Mouse (Mus musculus): ENCODE measurements around the gene Tlx1. TPM values are rescaled to one million over a fixed set of nuclear protein-coding genes. Genes with fewer than 3 reads are reported as not detected.

The Tlx1 gene
- not detected for polyA plus RNA-seq (2014; fragmentation: Illumina TruSeq; extraction: RNeasy Lipid Tissue Mini Kit (QIAGEN cat#74804); ENCODE audit: low read depth, low replicate concordance)

DNA sequence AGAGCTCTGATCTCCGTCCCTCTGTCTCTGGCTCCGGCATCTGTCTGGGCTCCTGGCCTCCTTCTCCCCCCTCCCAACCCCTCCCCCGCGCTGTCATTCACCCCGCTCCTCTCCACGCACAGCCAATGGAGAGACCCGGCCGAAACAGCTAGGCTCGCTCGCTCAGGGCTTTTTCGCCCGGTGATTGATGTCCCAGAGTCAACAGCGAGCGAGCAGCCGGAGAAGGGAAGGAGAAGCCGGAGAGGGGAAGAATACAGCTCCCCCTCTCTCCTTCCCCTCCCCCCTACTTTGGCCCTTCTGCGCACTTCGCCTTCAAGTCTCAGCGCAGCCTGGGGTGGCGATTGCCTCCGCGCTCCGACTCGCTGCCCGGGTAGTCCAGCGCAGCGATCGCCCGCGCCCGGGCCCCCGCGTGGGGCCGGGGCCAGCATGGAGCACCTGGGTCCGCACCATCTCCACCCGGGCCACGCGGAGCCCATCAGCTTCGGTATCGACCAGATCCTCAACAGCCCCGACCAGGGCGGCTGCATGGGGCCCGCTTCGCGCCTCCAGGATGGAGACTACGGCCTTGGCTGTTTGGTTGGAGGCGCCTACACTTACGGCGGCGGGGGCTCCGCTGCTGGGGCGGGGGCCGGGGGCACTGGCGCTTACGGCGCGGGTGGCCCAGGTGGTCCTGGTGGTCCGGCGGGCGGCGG, at the start of gene Tlx1:
Gene Tlx1, plus strand, starts transcription at position 191 of the 692 bp plus-strand sequence.

Other genes with a start within 250 kb of the Tlx1 start
- gene Slf2, start 219.5 kb upstream of the Tlx1 start, polyA plus RNA-seq (2014; fragmentation: Illumina TruSeq; extraction: RNeasy Lipid Tissue Mini Kit (QIAGEN cat#74804); ENCODE audit: low read depth, low replicate concordance) = 13.1 TPM
- 35.7 TPM for gene Sema4g, start 161.6 kb upstream of the Tlx1 start, polyA plus RNA-seq (2014; fragmentation: Illumina TruSeq; extraction: RNeasy Lipid Tissue Mini Kit (QIAGEN cat#74804); ENCODE audit: low read depth, low replicate concordance)
- 5.5 TPM for gene Twnk, start 145.0 kb upstream of the Tlx1 start, polyA plus RNA-seq (2014; fragmentation: Illumina TruSeq; extraction: RNeasy Lipid Tissue Mini Kit (QIAGEN cat#74804); ENCODE audit: low read depth, low replicate concordance)
- gene Mrpl43, start 144.2 kb upstream of the Tlx1 start, polyA plus RNA-seq (2014; fragmentation: Illumina TruSeq; extraction: RNeasy Lipid Tissue Mini Kit (QIAGEN cat#74804); ENCODE audit: low read depth, low replicate concordance) = 10.2 TPM
- gene Lzts2, start 136.3 kb upstream of the Tlx1 start, polyA plus RNA-seq (2014; fragmentation: Illumina TruSeq; extraction: RNeasy Lipid Tissue Mini Kit (QIAGEN cat#74804); ENCODE audit: low read depth, low replicate concordance) = 0.56 TPM
- gene Pdzd7, start 105.0 kb upstream of the Tlx1 start, polyA plus RNA-seq (2014; fragmentation: Illumina TruSeq; extraction: RNeasy Lipid Tissue Mini Kit (QIAGEN cat#74804); ENCODE audit: low read depth, low replicate concordance) = not detected
- gene Sfxn3, start 103.2 kb upstream of the Tlx1 start, polyA plus RNA-seq (2014; fragmentation: Illumina TruSeq; extraction: RNeasy Lipid Tissue Mini Kit (QIAGEN cat#74804); ENCODE audit: low read depth, low replicate concordance) = 1.0 TPM
- not detected for gene Kazald1, start 75.4 kb upstream of the Tlx1 start, polyA plus RNA-seq (2014; fragmentation: Illumina TruSeq; extraction: RNeasy Lipid Tissue Mini Kit (QIAGEN cat#74804); ENCODE audit: low read depth, low replicate concordance)
- gene Lbx1, start 85.1 kb downstream of the Tlx1 start, polyA plus RNA-seq (2014; fragmentation: Illumina TruSeq; extraction: RNeasy Lipid Tissue Mini Kit (QIAGEN cat#74804); ENCODE audit: low read depth, low replicate concordance) = not detected
- gene Btrc, start 213.1 kb downstream of the Tlx1 start, polyA plus RNA-seq (2014; fragmentation: Illumina TruSeq; extraction: RNeasy Lipid Tissue Mini Kit (QIAGEN cat#74804); ENCODE audit: low read depth, low replicate concordance) = 10.3 TPM

Data from liver, adult 10 weeks (tissue).